In the genomic region with DNA sequence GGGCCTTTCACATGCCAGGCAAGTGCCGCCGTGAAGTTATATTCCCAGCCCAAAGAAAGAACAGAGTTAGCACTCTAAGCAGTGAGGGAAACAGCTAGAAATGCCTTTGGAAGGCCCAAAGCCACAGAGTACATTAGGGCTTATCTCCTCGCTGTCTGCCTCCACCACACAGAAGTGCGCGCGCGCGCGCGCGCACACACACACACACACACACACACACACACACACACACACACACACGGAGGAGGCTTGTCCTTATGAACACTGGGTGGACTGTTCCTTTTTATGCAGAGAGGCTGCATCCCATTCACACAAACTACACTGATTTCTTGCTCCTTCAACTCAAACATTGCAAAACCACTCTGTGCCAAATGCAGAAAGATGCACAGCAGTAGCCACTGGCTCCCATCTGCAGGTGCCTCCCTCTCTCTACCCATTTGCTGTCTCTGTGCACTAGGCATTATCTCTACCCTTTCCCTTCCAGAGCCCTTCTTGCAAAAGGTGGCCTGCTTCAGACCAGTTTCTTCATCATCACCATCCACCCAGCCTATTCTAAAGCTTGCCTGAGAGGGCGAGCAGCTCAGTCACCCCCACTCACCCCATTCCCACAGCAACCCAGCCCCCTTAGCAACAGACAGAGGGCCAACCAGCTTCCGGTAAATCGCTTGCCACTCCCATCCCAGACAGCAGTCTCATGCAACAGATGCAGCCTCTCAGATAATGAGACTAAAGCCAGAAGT, we compare ENCODE assay signal across 8 mouse cellular contexts.
DNase-seq lines count a peak whose midpoint lies in the region; ATAC-seq and TF ChIP-seq lines count a peak whose summit lies in the region.
"Had no signal": no experiment of that assay in that cellular context is flagged by ENCODE, and none has a peak within 500 bp of the region (broad histone marks: within the 10 kb centered on the region; RNA-seq: fewer than 3 reads in every experiment).

No protein-coding gene starts in this region.

- WGBS in neural tube, embryonic 13.5 days, result 65% methylated on average over 15 of the region's 15 CpGs

- peak overlapping the region; percentile 89 for H3K27ac ChIP-seq in MEL (ENCODE audit: control insufficient read depth, low read depth, low read length)
- no peak overlapping the region for H3K27ac ChIP-seq in neural tube, embryonic 13.5 days (replicated peaks)

- H3K4me3 ChIP-seq in MEL (ENCODE audit: control insufficient read depth in 1 of 2, insufficient read depth in 1 of 2, low read depth in 2 of 2, low read length in 2 of 2), result peak overlapping the region; percentile 54 to 60
- no peak overlapping the region for H3K4me3 ChIP-seq in neural tube, embryonic 13.5 days
- H3K4me3 ChIP-seq: myocyte had no signal

- H3K4me1 ChIP-seq in MEL (ENCODE audit: control insufficient read depth in 1 of 2, insufficient read depth in 2 of 2, low read length in 2 of 2), result peaks cover 7 to 18% of the 10 kb centered on the region in 2 experiments
- H3K4me1 ChIP-seq in neural tube, embryonic 13.5 days (replicated peaks), result peaks cover 58% of the 10 kb centered on the region

- no peaks in the 10 kb centered on the region; the same call in 1 of the 2 replicates for H3K79me2 ChIP-seq in MEL (ENCODE audit: control insufficient read depth, insufficient read depth, low read length, poor library complexity)

- intact Hi-C loops in left cerebral cortex, postnatal 14 days (cut with DNase I), result loop anchor here (5.0 kb wide), 2 partner anchors 60 to 85 kb away; a partner anchor contains a TSS

- no peak for TF ChIP-seq CTCF in MEL (IDR thresholded peaks at IDR 0.05 in 2 of 3, conservative IDR thresholded peaks at IDR 0.05 in 1 of 3; ENCODE audit: control insufficient read depth in 1 of 3, insufficient read depth in 1 of 3, low read depth in 2 of 3, low read length in 3 of 3, poor library complexity in 1 of 3, severe bottlenecking in 1 of 3)

- TF ChIP-seq POLR2A in MEL (IDR thresholded peaks at IDR 0.05; ENCODE audit: control insufficient read depth in 1 of 2, insufficient read depth in 1 of 2, low read depth in 1 of 2, low read length in 2 of 2, poor library complexity in 1 of 2), result peak in 1 of 2 experiments; percentile 47; a peak in 2 of 4 replicates

- peak; percentile 93 for DNase-seq in MEL (ENCODE audit: low read depth, low spot score)
- DNase-seq in brain, adult 2 months (ENCODE audit: low read depth, low spot score), result peak; percentile 85
- peak; percentile 33 to 54 for DNase-seq in frontal cortex, postnatal 36 days (ENCODE audit: low spot score in 2 of 2)
- DNase-seq in left cerebral cortex, postnatal 14 days (ENCODE audit: low spot score in 2 of 2), result peak; percentile 39 to 55
- DNase-seq in testis, postnatal 10 days (ENCODE audit: low spot score), result no peak
- DNase-seq in gastrocnemius, postnatal 10 days, result no peak

- no peaks in the 10 kb centered on the region for H3K9me3 ChIP-seq in MEL (replicated peaks; ENCODE audit: insufficient read depth, low read length)
- no peaks in the 10 kb centered on the region for H3K9me3 ChIP-seq in neural tube, embryonic 13.5 days

- peak overlapping the region; percentile 63 for H3K4me2 ChIP-seq in neural tube, embryonic 13.5 days

- peak in 1 of 2 experiments; percentile 98; a peak in 3 of 4 replicates for TF ChIP-seq EP300 in MEL (IDR thresholded peaks at IDR 0.05; ENCODE audit: low read depth in 1 of 2, low read length in 2 of 2)

- no peak for ATAC-seq in neural tube, embryonic 13.5 days (ENCODE audit: low read depth)

- H3K27me3 ChIP-seq in MEL (ENCODE audit: control insufficient read depth in 1 of 2, insufficient read depth in 2 of 2, low read length in 2 of 2), result no peaks in the 10 kb centered on the region
- 0 out of 2 replicates have a peak, but pooled peaks cover 4% of the 10 kb centered on the region for H3K27me3 ChIP-seq in neural tube, embryonic 13.5 days

- H3K36me3 ChIP-seq in MEL (ENCODE audit: control insufficient read depth in 1 of 2, insufficient read depth in 2 of 2, low read length in 2 of 2), result peaks cover 0 to 7% of the 10 kb centered on the region in 2 experiments; a peak in 1 of 4 replicates
- no peaks in the 10 kb centered on the region for H3K36me3 ChIP-seq in neural tube, embryonic 13.5 days

- no peak for TF ChIP-seq RAD21 in MEL (IDR thresholded peaks at IDR 0.05; ENCODE audit: low read depth, low read length)

- H3K9ac ChIP-seq in MEL (ENCODE audit: control insufficient read depth, low read depth, low read length, poor library complexity, severe bottlenecking), result peak overlapping the region; percentile 69
- H3K9ac ChIP-seq in neural tube, embryonic 13.5 days, result 0 out of 2 replicates have a peak overlapping the region, but pooled peaks have one; percentile 41

TF ChIP-seq in MEL, 35 proteins besides CTCF, POLR2A, EP300 and RAD21:
- TF ChIP-seq ZKSCAN1 (IDR thresholded peaks at IDR 0.05; ENCODE audit: low read depth, low read length), result no peak
- peak; percentile 41 for TF ChIP-seq CHD2 (IDR thresholded peaks at IDR 0.05; ENCODE audit: low read length)
- TF ChIP-seq USF1 (IDR thresholded peaks at IDR 0.05; ENCODE audit: low read depth, low read length), result no peak
- TF ChIP-seq HCFC1 (IDR thresholded peaks at IDR 0.05; ENCODE audit: low read depth, low read length), result no peak
- TF ChIP-seq MYC (IDR thresholded peaks at IDR 0.05; ENCODE audit: low read depth, low read length), result peak; percentile 11; the same call in 1 of the 2 replicates
- no peak for TF ChIP-seq ZNF384 (IDR thresholded peaks at IDR 0.05; ENCODE audit: low read depth, low read length)
- TF ChIP-seq MXI1 (IDR thresholded peaks at IDR 0.05; ENCODE audit: low read depth, low read length), result no peak
- TF ChIP-seq POLR2AphosphoS2 (IDR thresholded peaks at IDR 0.05; ENCODE audit: low read length), result no peak
- TF ChIP-seq GATA1 (IDR thresholded peaks at IDR 0.05; ENCODE audit: low read depth, low read length), result peak; percentile 69; the same call in 1 of the 2 replicates
- peak; percentile 94 for TF ChIP-seq TAL1 (IDR thresholded peaks at IDR 0.05; ENCODE audit: low read length)
- peak; percentile 87 for TF ChIP-seq MAZ (IDR thresholded peaks at IDR 0.05; ENCODE audit: low read depth, low read length)
- peak; percentile 73 for TF ChIP-seq ELF1 (IDR thresholded peaks at IDR 0.05; ENCODE audit: low read depth, low read length)
- TF ChIP-seq MYB (IDR thresholded peaks at IDR 0.05; ENCODE audit: low read depth, low read length), result peak; percentile 83
- no peak; the same call in 1 of the 2 replicates for TF ChIP-seq E2F4 (IDR thresholded peaks at IDR 0.05; ENCODE audit: borderline replicate concordance, low read depth, low read length)
- no peak for TF ChIP-seq JUND (IDR thresholded peaks at IDR 0.05; ENCODE audit: low read depth, low read length)
- peak; percentile 67 for TF ChIP-seq NRF1 (IDR thresholded peaks at IDR 0.05; ENCODE audit: insufficient read depth, low read depth, low read length, poor library complexity, severe bottlenecking)
- peak; percentile 96 for TF ChIP-seq ETS1 (IDR thresholded peaks at IDR 0.05; ENCODE audit: low read depth, low read length)
- no peak for TF ChIP-seq MAX (IDR thresholded peaks at IDR 0.05; ENCODE audit: low read length)
- no peak for TF ChIP-seq MEF2A (IDR thresholded peaks at IDR 0.05; ENCODE audit: extremely low read depth, insufficient replicate concordance, low read depth, low read length, poor library complexity, severe bottlenecking)
- TF ChIP-seq CHD1 (IDR thresholded peaks at IDR 0.05; ENCODE audit: low read depth, low read length), result no peak
- TF ChIP-seq TBP (IDR thresholded peaks at IDR 0.05; ENCODE audit: low read depth, low read length), result no peak; the same call in 1 of the 2 replicates
- no peak for TF ChIP-seq USF2 (IDR thresholded peaks at IDR 0.05; ENCODE audit: borderline replicate concordance in 1 of 2, insufficient read depth in 1 of 2, low read depth in 1 of 2, low read length in 2 of 2)
- TF ChIP-seq MAFK (IDR thresholded peaks at IDR 0.05; ENCODE audit: borderline replicate concordance, low read depth, low read length), result no peak; the same call in 1 of the 2 replicates
- no peak for TF ChIP-seq GABPA (IDR thresholded peaks at IDR 0.05; ENCODE audit: low read depth, low read length)
- peak; percentile 35; the same call in 1 of the 2 replicates for TF ChIP-seq NELFE (IDR thresholded peaks at IDR 0.05; ENCODE audit: low read depth, low read length)
- TF ChIP-seq TCF12 (IDR thresholded peaks at IDR 0.05; ENCODE audit: low read depth, low read length), result peak; percentile 98
- TF ChIP-seq ZMIZ1 (IDR thresholded peaks at IDR 0.05; ENCODE audit: low read depth, low read length), result peak; percentile 68; the same call in 1 of the 2 replicates
- TF ChIP-seq SIN3A (IDR thresholded peaks at IDR 0.05; ENCODE audit: low read length), result no peak; the same call in none of the 2 replicates
- peak; percentile 84; the same call in 1 of the 2 replicates for TF ChIP-seq RCOR1 (IDR thresholded peaks at IDR 0.05; ENCODE audit: low read depth, low read length)
- no peak for TF ChIP-seq UBTF (IDR thresholded peaks at IDR 0.05; ENCODE audit: borderline replicate concordance, insufficient read depth, low read depth, low read length)
- no peak for TF ChIP-seq SMC3 (IDR thresholded peaks at IDR 0.05; ENCODE audit: low read depth, low read length)
- TF ChIP-seq ZC3H11A (IDR thresholded peaks at IDR 0.05; ENCODE audit: low read depth, low read length), result no peak; the same call in 1 of the 2 replicates
- TF ChIP-seq KAT2A (conservative IDR thresholded peaks at IDR 0.05; ENCODE audit: low read depth, low read length), result no peak
- peak; percentile 70; the same call in 1 of the 2 replicates for TF ChIP-seq BHLHE40 (IDR thresholded peaks at IDR 0.05; ENCODE audit: borderline replicate concordance, low read depth, low read length)
- TF ChIP-seq POLR2AphosphoS5 (IDR thresholded peaks at IDR 0.05; ENCODE audit: borderline replicate concordance, low read depth, low read length), result no peak

Comparison
In these comparisons a context has a peak if more than half of its experiments do, and no peak if none do; other contexts are left out.
1. DNase-seq: peak in MEL (single experiment), brain, adult 2 months (single experiment), frontal cortex, postnatal 36 days (2 of 2) and left cerebral cortex, postnatal 14 days (2 of 2); none in testis, postnatal 10 days (single experiment) and gastrocnemius, postnatal 10 days (single experiment).